Mouse (Mus musculus) hindbrain, embryonic 15.5 days (tissue): ENCODE measurements around the gene Gata5. TPM values are rescaled to one million over a fixed set of nuclear protein-coding genes. Genes with fewer than 3 reads are reported as not detected.
A peak's percentile ranks its signal among the peaks of the same experiment; 100 is the strongest.

ENCODE experiments used
- ATAC-seq: fragments of 200-750 bp; cut with Nextera tagmentation; 2 replicates; pipeline ENCODE4 v1.8.0; 2017; ENCODE audit warnings: low read depth, moderate number of reproducible peaks, moderate TSS enrichment; ENCODE audit not compliant: low FRiP score
- H3K27ac ChIP-seq: fragments of 300-500 bp; sonication (generic); replicated peaks from 2 replicates; pipeline ENCODE4 v1.5.1; 2015; ENCODE audit warnings: mild to moderate bottlenecking, inconsistent platforms
- H3K27me3 ChIP-seq: fragments of 300-500 bp; sonication (generic); 2 replicates; pipeline ENCODE4 v1.6.1; 2015; ENCODE audit warnings: control low read depth, inconsistent platforms
- H3K36me3 ChIP-seq: fragments of 300-500 bp; sonication (generic); 2 replicates; pipeline ENCODE4 v1.6.1; 2015; ENCODE audit warnings: control low read depth, inconsistent platforms
- H3K4me1 ChIP-seq: fragments of 300-500 bp; sonication (generic); replicated peaks from 2 replicates; pipeline ENCODE4 v1.6.1; 2015; ENCODE audit warnings: control low read depth, inconsistent platforms
- H3K4me2 ChIP-seq: fragments of 300-500 bp; sonication (generic); 2 replicates; pipeline ENCODE4 v1.6.1; 2015; ENCODE audit warnings: moderate library complexity, mild to moderate bottlenecking, inconsistent platforms
- H3K4me3 ChIP-seq: fragments of 300-500 bp; sonication (generic); 2 replicates; pipeline ENCODE4 v1.5.1; 2015; ENCODE audit warnings: mild to moderate bottlenecking, inconsistent platforms
- H3K9ac ChIP-seq: fragments of 300-500 bp; sonication (generic); 2 replicates; pipeline ENCODE4 v1.6.1; 2015; ENCODE audit warnings: inconsistent platforms
- H3K9me3 ChIP-seq: fragments of 300-500 bp; sonication (generic); 2 replicates; pipeline ENCODE4 v1.6.1; 2016; ENCODE audit warnings: control low read depth, inconsistent platforms
- WGBS: fragments of 180-500 bp; shearing (Covaris S2); methylation state at CpG from one replicate; pipeline ENCODE4 v1.1.7; 2015; 5-methylcytosine and 5-hydroxymethylcytosine counted together
- polyA plus RNA-seq: library from polyadenylated mRNA; unstranded; fragments of >200 nt; fragmentation: Nextera tagmentation; extraction: Ambion mirVana; gene quantifications from 2 replicates; pipeline ENCODE4 v1.2.1, GENCODE M21; 2015

Gata5 gene
- polyA plus RNA-seq, 1 experiment from 2014 or later: not detected

GRCm38 (mm10) chr2:180279321-180279720, 55.2 kb downstream of the Gata5 start:
- Histone ChIP-seq H3K4me1 (0 out of 2 replicates have a peak, but pooled peaks cover 2% of the 10 kb centered on the region), H3K4me2 (no peak overlapping the region), H3K9me3 (no peaks in the 10 kb centered on the region), H3K27me3 (peaks cover 8% of the 10 kb centered on the region), H3K27ac (no peak overlapping the region), H3K4me3 (no peak overlapping the region), H3K36me3 (no peaks in the 10 kb centered on the region), H3K9ac (no peak overlapping the region)
- no peak for ATAC-seq
- whole genome bisulfite sequencing: 82% methylated on average over 8 of the region's 8 CpGs

- H3K36me3 ChIP-seq: no peaks in the 10 kb centered on the region
- H3K4me1 ChIP-seq: peaks cover 6% of the 10 kb centered on the region; the same call in 1 of the 2 replicates
- H3K27me3 ChIP-seq: peaks cover 8% of the 10 kb centered on the region
- no peak overlapping the region for H3K27ac ChIP-seq
- H3K4me2 ChIP-seq: no peak overlapping the region
- 78% methylated on average over 8 of the region's 8 CpGs for WGBS
- no peaks in the 10 kb centered on the region for H3K9me3 ChIP-seq
- no peak overlapping the region for H3K4me3 ChIP-seq
- no peak overlapping the region for H3K9ac ChIP-seq
- no peak for ATAC-seq
These were observed 56.7 kb downstream of the Gata5 start for GRCm38 (mm10) chr2:180277773-180278320.

- Histone ChIP-seq H3K27me3 (peaks cover 8% of the 10 kb centered on the region), H3K9ac (no peak overlapping the region), H3K4me2 (no peak overlapping the region), H3K9me3 (no peaks in the 10 kb centered on the region), H3K4me1 (peaks cover 15% of the 10 kb centered on the region), H3K27ac (no peak overlapping the region), H3K36me3 (no peaks in the 10 kb centered on the region), H3K4me3 (no peak overlapping the region)
- 76% methylated on average over 8 of the region's 8 CpGs for WGBS
- no peak for ATAC-seq
These were observed 57.6 kb downstream of the Gata5 start for GRCm38 (mm10) chr2:180276851-180277259.

GRCm38 (mm10) chr2:180276385-180276784, 58.1 kb downstream of the Gata5 start:
- no peak for ATAC-seq
- Histone ChIP-seq H3K9me3 (no peaks in the 10 kb centered on the region), H3K27ac (no peak overlapping the region), H3K27me3 (peaks cover 8% of the 10 kb centered on the region), H3K4me3 (no peak overlapping the region), H3K36me3 (no peaks in the 10 kb centered on the region), H3K4me2 (no peak overlapping the region), H3K9ac (no peak overlapping the region), H3K4me1 (peaks cover 20% of the 10 kb centered on the region)
- 61% methylated on average over 4 of the region's 4 CpGs for WGBS

GRCm38 (mm10) chr2:180275836-180276235, 58.7 kb downstream of the Gata5 start:
- Histone ChIP-seq H3K9me3 (no peaks in the 10 kb centered on the region), H3K4me1 (peaks cover 25% of the 10 kb centered on the region), H3K9ac (no peak overlapping the region), H3K27me3 (peaks cover 8% of the 10 kb centered on the region), H3K36me3 (no peaks in the 10 kb centered on the region), H3K4me3 (no peak overlapping the region), H3K27ac (no peak overlapping the region), H3K4me2 (peak overlapping the region; percentile 39)
- WGBS: 2% methylated on average over 8 of the region's 8 CpGs
- peak; percentile 6; the same call in 1 of the 2 replicates for ATAC-seq

Other genes starting within 250 kb of the Gata5 start
- gene Hrh3, start 230.2 kb downstream of the Gata5 start, polyA plus RNA-seq: 2.0 and 2.6 TPM in 2 replicates
- 71.0 and 72.7 TPM in 2 replicates for gene Osbpl2, start 215.4 kb downstream of the Gata5 start, polyA plus RNA-seq
- 189 and 207 TPM in 2 replicates for gene Adrm1, start 163.2 kb downstream of the Gata5 start, polyA plus RNA-seq
- gene Lama5, start 108.8 kb downstream of the Gata5 start, polyA plus RNA-seq: 2.5 and 3.5 TPM in 2 replicates
- 337 and 391 TPM in 2 replicates for gene Rps21, start 77.3 kb downstream of the Gata5 start, polyA plus RNA-seq
- 27.0 and 29.6 TPM in 2 replicates for gene Cables2, start 61.2 kb downstream of the Gata5 start, polyA plus RNA-seq
- not detected in 2 replicates for gene Rbbp8nl, start 44.8 kb downstream of the Gata5 start, polyA plus RNA-seq
- 1.9 and 2.2 TPM in 2 replicates for gene Slco4a1, start 121.5 kb upstream of the Gata5 start, polyA plus RNA-seq
- gene Ntsr1, start 165.3 kb upstream of the Gata5 start, polyA plus RNA-seq: 2.7 and 2.8 TPM in 2 replicates
- gene Mrgbp, start 246.6 kb upstream of the Gata5 start, polyA plus RNA-seq: 38.3 and 40.6 TPM in 2 replicates